Mouse (Mus musculus) thymus, postnatal 4 days (tissue): ENCODE measurements around the gene Ceacam16.

Source experiments
- DNase-seq: peaks from one replicate; pipeline ENCODE4 v3.0.0; 2021

The Ceacam16 gene

GRCm38 (mm10) chr7:19842885-19843504 is 18.1 kb downstream of the Ceacam16 start:
- peak; percentile 57 for DNase-seq

GRCm38 (mm10) chr7:19841686-19842413 is 19.2 kb downstream of the Ceacam16 start:
- peak; percentile 71 for DNase-seq

GRCm38 (mm10) chr7:19840936-19841335 is 20.2 kb downstream of the Ceacam16 start:
- DNase-seq, result no peak

- DNase-seq, result no peak
These were observed 20.7 kb downstream of the Ceacam16 start for GRCm38 (mm10) chr7:19840371-19840770.

- DNase-seq, result no peak
These were observed 24.3 kb downstream of the Ceacam16 start for GRCm38 (mm10) chr7:19836843-19837242.

GRCm38 (mm10) chr7:19834055-19834454 is 27.0 kb downstream of the Ceacam16 start:
- no peak for DNase-seq

GRCm38 (mm10) chr7:19831837-19832236 is 29.3 kb downstream of the Ceacam16 start:
- DNase-seq, result no peak

GRCm38 (mm10) chr7:19830682-19831156 is 30.4 kb downstream of the Ceacam16 start:
- peak; percentile 25 for DNase-seq

GRCm38 (mm10) chr7:19829694-19830093 is 31.4 kb downstream of the Ceacam16 start:
- DNase-seq, result no peak

GRCm38 (mm10) chr7:19826756-19827155 is 34.3 kb downstream of the Ceacam16 start:
- no peak for DNase-seq

- DNase-seq, result peak; percentile 79
These were observed 36.7 kb downstream of the Ceacam16 start for GRCm38 (mm10) chr7:19824182-19824973.

- no peak for DNase-seq
These were observed 37.6 kb downstream of the Ceacam16 start for GRCm38 (mm10) chr7:19823256-19824181.

- DNase-seq, result peak; percentile 65
These were observed 38.5 kb downstream of the Ceacam16 start, which contains the start of gene Bcl3 for GRCm38 (mm10) chr7:19822604-19823058. Bcl3 (minus strand) TSS chr7:19822770.

- no peak for DNase-seq
These were observed 38.9 kb downstream of the Ceacam16 start for GRCm38 (mm10) chr7:19822193-19822592.

- no peak for DNase-seq
These were observed 39.5 kb downstream of the Ceacam16 start for GRCm38 (mm10) chr7:19821633-19822032.

- peak; percentile 39 for DNase-seq
These were observed 40.6 kb downstream of the Ceacam16 start for GRCm38 (mm10) chr7:19820347-19821048.

- DNase-seq, result no peak
These were observed 42.2 kb downstream of the Ceacam16 start for GRCm38 (mm10) chr7:19818875-19819274.

- no peak for DNase-seq
These were observed 42.7 kb downstream of the Ceacam16 start for GRCm38 (mm10) chr7:19818440-19818839.

GRCm38 (mm10) chr7:19817382-19818105 is 43.6 kb downstream of the Ceacam16 start:
- DNase-seq, result peak; percentile 74

GRCm38 (mm10) chr7:19816224-19816771 is 44.8 kb downstream of the Ceacam16 start:
- DNase-seq, result peak; percentile 76
